Mouse (Mus musculus) CH12.LX (cell line): ENCODE results near the gene Zg16. TPM values are rescaled to one million over a fixed set of nuclear protein-coding genes. Genes with fewer than 3 reads are reported as not detected.
A peak's percentile ranks its signal among the peaks of the same experiment; 100 is the strongest.

Experiments used
- DNase-seq: peaks from one replicate; pipeline ENCODE4 v3.0.0-alpha.2; 2013; ENCODE audit errors: extremely low read depth
- H3K27ac ChIP-seq: 2 replicates; pipeline ENCODE4 v1.5.1; 2012; ENCODE audit warnings: low read depth, mild to moderate bottlenecking, control low read depth, moderate library complexity; ENCODE audit not compliant: insufficient read depth
- H3K27me3 ChIP-seq: replicated peaks from 2 replicates; pipeline ENCODE3; 2012; ENCODE audit warnings: inconsistent platforms
- H3K36me3 ChIP-seq, 2 experiments: replicated peaks in 1 of 2; 2 replicates each; pipeline versions ENCODE3 to v1.6.1; 2012; ENCODE audit warnings: inconsistent platforms in 1 of 2, low read length in 1 of 2, mild to moderate bottlenecking in 1 of 2, mixed read lengths in 1 of 2, moderate library complexity in 1 of 2; ENCODE audit not compliant: control insufficient read depth in 1 of 2, insufficient read depth in 1 of 2
- H3K4me1 ChIP-seq, 2 experiments: 2 replicates each; pipeline ENCODE4 v1.6.1; 2012; ENCODE audit warnings: inconsistent platforms in 1 of 2, moderate library complexity in 1 of 2; ENCODE audit not compliant: insufficient read depth in 2 of 2, control insufficient read depth in 1 of 2
- H3K4me2 ChIP-seq: 2 replicates; pipeline ENCODE4 v1.6.1; 2012; ENCODE audit warnings: low read depth, mild to moderate bottlenecking, control low read depth; ENCODE audit not compliant: poor library complexity, insufficient read depth, severe bottlenecking
- H3K4me3 ChIP-seq, 3 experiments: fragments of 150-350 bp in 1 of 3; sonication (generic) in 1 of 3; replicated peaks in 1 of 3; 2 replicates each; pipeline versions ENCODE3 to v1.5.1; 2011 to 2012; ENCODE audit warnings: low read depth in 2 of 3, low read length in 2 of 3, mild to moderate bottlenecking in 2 of 3, moderate library complexity in 2 of 3, control low read depth in 1 of 3, improper control_type of control experiment in 1 of 3, inconsistent platforms in 1 of 3, mixed read lengths in 1 of 3; ENCODE audit not compliant: poor library complexity in 1 of 3
- H3K79me2 ChIP-seq: replicated peaks from 2 replicates; pipeline ENCODE4 v1.6.1; 2012; ENCODE audit warnings: mild to moderate bottlenecking, moderate library complexity; ENCODE audit not compliant: control insufficient read depth, poor library complexity, insufficient read depth, severe bottlenecking; ENCODE audit errors: extremely low read depth
- H3K9ac ChIP-seq: 2 replicates; pipeline ENCODE4 v1.6.1; 2012; ENCODE audit warnings: low read depth, mild to moderate bottlenecking, control low read depth, moderate library complexity; ENCODE audit not compliant: insufficient read depth
- H3K9me3 ChIP-seq: replicated peaks from 2 replicates; pipeline ENCODE3; 2012; ENCODE audit warnings: low read length, inconsistent platforms, mixed read lengths
- BHLHE40 ChIP-seq: IDR thresholded peaks from 2 replicates; pipeline ENCODE4 v1.6.1; 2011; ENCODE audit warnings: mild to moderate bottlenecking, low read depth, low read length, improper control_type of control experiment
- CHD1 ChIP-seq: IDR thresholded peaks from 2 replicates; pipeline ENCODE4 v1.6.1; 2012; ENCODE audit warnings: low read depth, low read length, improper control_type of control experiment, inconsistent platforms
- CHD2 ChIP-seq: IDR thresholded peaks from 2 replicates; pipeline ENCODE4 v1.6.1; 2011; ENCODE audit warnings: low read length, improper control_type of control experiment
- CTCF ChIP-seq, 2 experiments: IDR thresholded peaks in 1 of 2; conservative IDR thresholded peaks in 1 of 2; 2 replicates each; pipeline ENCODE4 v1.5.1; 2011 to 2012; ENCODE audit warnings: low read depth in 2 of 2, low read length in 2 of 2, improper control_type of control experiment in 1 of 2, inconsistent platforms in 1 of 2, mild to moderate bottlenecking in 1 of 2, moderate library complexity in 1 of 2
- E2F4 ChIP-seq: IDR thresholded peaks from 2 replicates; pipeline ENCODE4 v1.6.1; 2011; ENCODE audit warnings: low read depth, low read length, improper control_type of control experiment; ENCODE audit not compliant: insufficient replicate concordance
- ELF1 ChIP-seq: IDR thresholded peaks from 2 replicates; pipeline ENCODE4 v1.6.1; 2014; ENCODE audit warnings: low read depth, mild to moderate bottlenecking, inconsistent platforms, low read length, improper control_type of control experiment
- EP300 ChIP-seq: IDR thresholded peaks from 2 replicates; pipeline ENCODE4 v1.6.1; 2011; ENCODE audit warnings: low read length, improper control_type of control experiment
- ETS1 ChIP-seq: conservative IDR thresholded peaks from 2 replicates; pipeline ENCODE4 v1.6.1; 2012; ENCODE audit warnings: low read depth, mild to moderate bottlenecking, inconsistent platforms, low read length, improper control_type of control experiment, moderate library complexity
- GABPA ChIP-seq: IDR thresholded peaks from 2 replicates; pipeline ENCODE4 v1.6.1; 2012; ENCODE audit warnings: low read depth, low read length, improper control_type of control experiment, inconsistent platforms; ENCODE audit not compliant: insufficient replicate concordance
- HCFC1 ChIP-seq: IDR thresholded peaks from 2 replicates; pipeline ENCODE4 v1.6.1; 2012; ENCODE audit warnings: low read depth, mild to moderate bottlenecking, inconsistent platforms, low read length, improper control_type of control experiment
- IRF4 ChIP-seq: IDR thresholded peaks from 2 replicates; pipeline ENCODE4 v1.6.1; 2014; ENCODE audit warnings: low read depth, mild to moderate bottlenecking, inconsistent platforms, low read length, improper control_type of control experiment
- JUN ChIP-seq: IDR thresholded peaks from 2 replicates; pipeline ENCODE4 v1.6.1; 2011; ENCODE audit warnings: low read depth, mild to moderate bottlenecking, low read length, improper control_type of control experiment, moderate library complexity; ENCODE audit not compliant: insufficient read depth
- JUND ChIP-seq: conservative IDR thresholded peaks from 2 replicates; pipeline ENCODE4 v1.6.1; 2011; ENCODE audit warnings: low read depth, low read length, improper control_type of control experiment
- KAT2A ChIP-seq: IDR thresholded peaks from 2 replicates; pipeline ENCODE4 v1.6.1; 2012; ENCODE audit warnings: low read length, improper control_type of control experiment, inconsistent platforms; ENCODE audit not compliant: insufficient replicate concordance
- MAFK ChIP-seq: IDR thresholded peaks from 2 replicates; pipeline ENCODE4 v1.6.1; 2011; ENCODE audit warnings: low read length, improper control_type of control experiment; ENCODE audit not compliant: insufficient replicate concordance
- MAX ChIP-seq: IDR thresholded peaks from 2 replicates; pipeline ENCODE4 v1.6.1; 2011; ENCODE audit warnings: low read length, improper control_type of control experiment
- MAZ ChIP-seq: IDR thresholded peaks from 2 replicates; pipeline ENCODE4 v1.6.1; 2012; ENCODE audit warnings: low read depth, mild to moderate bottlenecking, inconsistent platforms, low read length, improper control_type of control experiment, moderate library complexity
- MEF2A ChIP-seq: IDR thresholded peaks from 2 replicates; pipeline ENCODE4 v1.6.1; 2014; ENCODE audit warnings: low read depth, mild to moderate bottlenecking, inconsistent platforms, low read length, improper control_type of control experiment, borderline replicate concordance
- MXI1 ChIP-seq: IDR thresholded peaks from 2 replicates; pipeline ENCODE4 v1.6.1; 2011; ENCODE audit warnings: mild to moderate bottlenecking, low read depth, low read length, improper control_type of control experiment
- MYC ChIP-seq: IDR thresholded peaks from 2 replicates; pipeline ENCODE4 v1.6.1; 2011; ENCODE audit warnings: low read depth, mild to moderate bottlenecking, improper control_type of control experiment, low read length
- NELFE ChIP-seq: IDR thresholded peaks from 2 replicates; pipeline ENCODE4 v1.6.1; 2011; ENCODE audit warnings: low read depth, low read length, improper control_type of control experiment
- NRF1 ChIP-seq: IDR thresholded peaks from 2 replicates; pipeline ENCODE4 v1.6.1; 2014; ENCODE audit warnings: low read depth, mild to moderate bottlenecking, inconsistent platforms, low read length, improper control_type of control experiment, moderate library complexity
- PAX5 ChIP-seq: IDR thresholded peaks from 2 replicates; pipeline ENCODE4 v1.6.1; 2012; ENCODE audit warnings: low read length, inconsistent platforms, mixed read lengths
- POLR2A ChIP-seq: IDR thresholded peaks from 2 replicates; pipeline ENCODE4 v1.6.1; 2011; ENCODE audit warnings: low read depth, mild to moderate bottlenecking, improper control_type of control experiment, low read length
- POLR2AphosphoS2 ChIP-seq: IDR thresholded peaks from 2 replicates; pipeline ENCODE4 v1.6.1; 2011; ENCODE audit warnings: low read depth, low read length, improper control_type of control experiment
- RAD21 ChIP-seq: IDR thresholded peaks from 2 replicates; pipeline ENCODE4 v1.6.1; 2011; ENCODE audit warnings: low read depth, mild to moderate bottlenecking, low read length, improper control_type of control experiment, moderate library complexity
- RCOR1 ChIP-seq: conservative IDR thresholded peaks from 2 replicates; pipeline ENCODE4 v1.6.1; 2012; ENCODE audit warnings: low read depth, mild to moderate bottlenecking, inconsistent platforms, low read length, improper control_type of control experiment
- SIN3A ChIP-seq: IDR thresholded peaks from 2 replicates; pipeline ENCODE4 v1.6.1; 2012; ENCODE audit warnings: low read length, improper control_type of control experiment, inconsistent platforms
- SMC3 ChIP-seq: IDR thresholded peaks from 2 replicates; pipeline ENCODE4 v1.6.1; 2011; ENCODE audit warnings: low read depth, low read length, improper control_type of control experiment
- TBP ChIP-seq: conservative IDR thresholded peaks from 2 replicates; pipeline ENCODE4 v1.6.1; 2011; ENCODE audit warnings: low read depth, low read length, improper control_type of control experiment
- TCF12 ChIP-seq: IDR thresholded peaks from 2 replicates; pipeline ENCODE4 v1.6.1; 2014; ENCODE audit warnings: low read depth, mild to moderate bottlenecking, inconsistent platforms, low read length, improper control_type of control experiment
- UBTF ChIP-seq: IDR thresholded peaks from 2 replicates; pipeline ENCODE4 v1.6.1; 2012; ENCODE audit warnings: low read depth, mild to moderate bottlenecking, inconsistent platforms, low read length, improper control_type of control experiment, moderate library complexity
- USF1 ChIP-seq: IDR thresholded peaks from 2 replicates; pipeline ENCODE4 v1.6.1; 2014; ENCODE audit warnings: low read depth, mild to moderate bottlenecking, inconsistent platforms, low read length, improper control_type of control experiment
- USF2 ChIP-seq: conservative IDR thresholded peaks from 2 replicates; pipeline ENCODE4 v1.6.1; 2011; ENCODE audit warnings: low read depth, low read length, improper control_type of control experiment
- ZC3H11A ChIP-seq: IDR thresholded peaks from 2 replicates; pipeline ENCODE4 v1.6.1; 2012; ENCODE audit warnings: low read depth, mild to moderate bottlenecking, inconsistent platforms, low read length, improper control_type of control experiment
- ZKSCAN1 ChIP-seq: IDR thresholded peaks from 2 replicates; pipeline ENCODE4 v1.6.1; 2012; ENCODE audit warnings: low read depth, inconsistent platforms, low read length, improper control_type of control experiment, borderline replicate concordance
- ZMIZ1 ChIP-seq: IDR thresholded peaks from 2 replicates; pipeline ENCODE4 v1.6.1; 2012; ENCODE audit warnings: low read depth, mild to moderate bottlenecking, inconsistent platforms, low read length, improper control_type of control experiment
- ZNF384 ChIP-seq: IDR thresholded peaks from 2 replicates; pipeline ENCODE4 v1.6.1; 2012; ENCODE audit warnings: low read depth, low read length, improper control_type of control experiment, inconsistent platforms
- dilution Hi-C: fragments of 300-500 bp; cut with MboI; formaldehyde crosslinking; loops from 2 replicates; pipeline ENCODE4 v1.14.3; 2020; ENCODE audit warnings: low sequenced_read_pairs; ENCODE audit not compliant: extremely low pct_unique_long_range_greater_than_20kb, extremely low pct_ligation_motif_present
- in situ Hi-C: fragments of 300-500 bp; cut with MboI; formaldehyde crosslinking; loops from 3 replicates; pipeline ENCODE4 v1.14.3; 2019; ENCODE audit warnings: low sequenced_read_pairs, low pct_ligation_motif_present, low pct_unique_long_range_greater_than_20kb, mixed read lengths
- polyA plus RNA-seq: library from polyadenylated mRNA; unstranded; fragments of >175 nt; gene quantifications from 2 replicates; pipeline ENCODE4 v1.2.1, GENCODE M21; 2012; ENCODE audit warnings: low read depth; ENCODE audit not compliant: insufficient read length
- total RNA-seq, 2 experiments: library from RNA; depleted of rRNA; stranded (reverse); fragments of 300-350 nt in 1 of 2; fragments of >200 nt in 1 of 2; gene quantifications; 2 replicates each; pipeline ENCODE4 v1.2.3; 2012 to 2014

Gene Zg16
- total and polyA plus RNA-seq, 3 experiments, result not detected

- Histone ChIP-seq H3K36me3 (no peaks in the 10 kb centered on the region), H3K4me1 (peaks cover 41 to 82% of the 10 kb centered on the region in 2 experiments), H3K9me3 (no peaks in the 10 kb centered on the region), H3K4me2 (peak overlapping the region; percentile 60), H3K79me2 (no peaks in the 10 kb centered on the region), H3K4me3 (peak overlapping the region in 1 of 3 experiments; percentile 11), H3K27me3 (no peaks in the 10 kb centered on the region), H3K9ac (0 out of 2 replicates have a peak overlapping the region, but pooled peaks have one; percentile 0), H3K27ac (peak overlapping the region; percentile 77)
- peak; percentile 81 for DNase-seq
- in situ Hi-C loops, result loop anchor here (10.0 kb wide), 1 partner anchor 469 kb away; the partner anchor contains the start of gene Sgf29
- no peak for TF ChIP-seq CHD2
- TF ChIP-seq NELFE, result peak; percentile 18; the same call in 1 of the 2 replicates
- no peak for TF ChIP-seq HCFC1
- no peak for TF ChIP-seq CHD1
- TF ChIP-seq POLR2AphosphoS2, result no peak
- no peak for TF ChIP-seq KAT2A
- TF ChIP-seq ZMIZ1, result peak; percentile 34; the same call in 1 of the 2 replicates
- TF ChIP-seq MYC, result peak; percentile 39; the same call in 1 of the 2 replicates
- peak; percentile 56; the same call in 1 of the 2 replicates for TF ChIP-seq MXI1
- TF ChIP-seq JUND, result no peak
- TF ChIP-seq UBTF, result no peak
- no peak for TF ChIP-seq USF1
- no peak for TF ChIP-seq EP300
- no peak for TF ChIP-seq JUN
- 0 out of 2 replicates have a peak, but pooled peaks have one; percentile 25 for TF ChIP-seq MEF2A
- no peak for TF ChIP-seq ZNF384
- TF ChIP-seq POLR2A, result peak; percentile 54
- TF ChIP-seq GABPA, result no peak
- TF ChIP-seq TBP, result peak; percentile 52; the same call in 1 of the 2 replicates
- TF ChIP-seq MAFK, result no peak
- no peak for TF ChIP-seq ZKSCAN1
- no peak for TF ChIP-seq RCOR1
- TF ChIP-seq SMC3, result no peak
- 0 out of 2 replicates have a peak, but pooled peaks have one; percentile 12 for TF ChIP-seq MAZ
- peak; percentile 79 for TF ChIP-seq BHLHE40
- TF ChIP-seq ETS1, result peak; percentile 64
- peak; percentile 55 for TF ChIP-seq NRF1
- peak; percentile 38; the same call in 1 of the 2 replicates for TF ChIP-seq ELF1
- TF ChIP-seq SIN3A, result no peak; the same call in 1 of the 2 replicates
- TF ChIP-seq USF2, result no peak
- TF ChIP-seq RAD21, result no peak
- no peak for TF ChIP-seq CTCF (conservative IDR thresholded peaks at IDR 0.05 in 1 of 2, IDR thresholded peaks at IDR 0.05 in 1 of 2; ENCODE audit: low read depth in 2 of 2, low read length in 2 of 2)
- TF ChIP-seq IRF4, result no peak; the same call in 1 of the 2 replicates
- TF ChIP-seq MAX, result no peak
- peak; percentile 46; the same call in 1 of the 2 replicates for TF ChIP-seq TCF12
- TF ChIP-seq E2F4, result no peak
- TF ChIP-seq ZC3H11A, result no peak
- no peak for TF ChIP-seq PAX5
- dilution Hi-C loops, result no loop called here
These were observed 26.6 kb upstream of the Zg16 start for GRCm38 (mm10) chr7:127113614-127114259.
